Mouse (Mus musculus) stomach, embryonic 16.5 days (tissue): ENCODE results near the gene Clp1. TPM values are rescaled to one million over a fixed set of nuclear protein-coding genes. Genes with fewer than 3 reads are reported as not detected.

Experiments used
- ATAC-seq: fragments of 200-750 bp; cut with Nextera tagmentation; 2 replicates; pipeline ENCODE4 v1.8.0; 2017; ENCODE audit warnings: moderate number of reproducible peaks, moderate TSS enrichment; ENCODE audit not compliant: insufficient read depth, low FRiP score
- H3K27ac ChIP-seq: fragments of 300-500 bp; sonication (generic); 2 replicates; pipeline ENCODE4 v1.5.1; 2014; ENCODE audit warnings: low read length
- H3K27me3 ChIP-seq: fragments of 300-500 bp; sonication (generic); 2 replicates; pipeline ENCODE4 v1.6.1; 2014; ENCODE audit warnings: low read length, control low read depth, mixed read lengths; ENCODE audit not compliant: control insufficient read depth, insufficient read depth
- H3K36me3 ChIP-seq: fragments of 300-500 bp; sonication (generic); 2 replicates; pipeline ENCODE4 v1.6.1; 2014; ENCODE audit warnings: low read length; ENCODE audit not compliant: control insufficient read depth, insufficient read depth
- H3K4me1 ChIP-seq: fragments of 300-500 bp; sonication (generic); 2 replicates; pipeline ENCODE4 v1.6.1; 2014; ENCODE audit warnings: low read length, control low read depth, mixed read lengths; ENCODE audit not compliant: control insufficient read depth, insufficient read depth
- H3K4me2 ChIP-seq: fragments of 300-500 bp; sonication (generic); 2 replicates; pipeline ENCODE4 v1.6.1; 2014; ENCODE audit warnings: low read depth, low read length, mixed read lengths
- H3K4me3 ChIP-seq: fragments of 300-500 bp; sonication (generic); replicated peaks from 2 replicates; pipeline ENCODE4 v1.5.1; 2014; ENCODE audit warnings: mild to moderate bottlenecking, low read length
- H3K9ac ChIP-seq: fragments of 300-500 bp; sonication (generic); 2 replicates; pipeline ENCODE4 v1.6.1; 2014; ENCODE audit warnings: low read length
- H3K9me3 ChIP-seq: fragments of 300-500 bp; sonication (generic); replicated peaks from 2 replicates; pipeline ENCODE4 v1.6.1; 2016; ENCODE audit warnings: low read length, control low read depth; ENCODE audit not compliant: control insufficient read depth
- WGBS: fragments of 180-500 bp; shearing (Covaris S2); extraction: QIAGEN DNeasy Blood & Tissue Kit; methylation state at CpG from one replicate; pipeline ENCODE4 v1.1.7; 2014; 5-methylcytosine and 5-hydroxymethylcytosine counted together
- polyA plus RNA-seq: library from polyadenylated mRNA; unstranded; fragments of >200 nt; fragmentation: Nextera tagmentation; extraction: Ambion mirVana; gene quantifications from 2 replicates; pipeline ENCODE4 v1.2.1, GENCODE M21; 2015

Clp1 gene
- polyA plus RNA-seq, 1 experiment from 2014 or later, result 28.4 TPM

DNA sequence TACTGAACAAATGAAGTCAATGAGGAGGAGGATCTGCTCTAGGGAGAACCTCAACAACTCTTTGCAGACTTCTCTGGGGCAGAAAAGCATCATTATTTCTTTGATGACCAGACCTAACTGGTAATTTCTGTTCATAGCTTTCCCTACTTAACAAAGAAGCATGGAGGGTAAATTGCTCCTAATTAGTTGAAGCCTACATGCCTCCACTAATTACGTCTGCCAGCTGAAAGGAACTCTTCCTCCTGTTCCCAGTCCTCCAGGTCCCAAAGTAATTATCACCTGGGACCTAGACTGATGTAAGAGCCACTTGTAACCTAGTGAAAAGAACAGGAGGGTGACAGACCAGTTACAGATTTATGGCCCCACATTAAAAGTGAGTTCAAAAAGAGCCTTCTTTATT, 19.6 kb downstream of the Clp1 start:
- no peak overlapping the region for H3K4me2 ChIP-seq
- 84% methylated on average over 1 of the region's 1 CpGs for WGBS
- peaks cover 9% of the 10 kb centered on the region; the same call in 1 of the 2 replicates for H3K4me1 ChIP-seq
- no peaks in the 10 kb centered on the region for H3K9me3 ChIP-seq
- H3K9ac ChIP-seq, result no peak overlapping the region
- no peaks in the 10 kb centered on the region for H3K36me3 ChIP-seq
- no peak for ATAC-seq
- no peak overlapping the region for H3K4me3 ChIP-seq
- H3K27ac ChIP-seq, result no peak overlapping the region
- no peaks in the 10 kb centered on the region for H3K27me3 ChIP-seq

DNA sequence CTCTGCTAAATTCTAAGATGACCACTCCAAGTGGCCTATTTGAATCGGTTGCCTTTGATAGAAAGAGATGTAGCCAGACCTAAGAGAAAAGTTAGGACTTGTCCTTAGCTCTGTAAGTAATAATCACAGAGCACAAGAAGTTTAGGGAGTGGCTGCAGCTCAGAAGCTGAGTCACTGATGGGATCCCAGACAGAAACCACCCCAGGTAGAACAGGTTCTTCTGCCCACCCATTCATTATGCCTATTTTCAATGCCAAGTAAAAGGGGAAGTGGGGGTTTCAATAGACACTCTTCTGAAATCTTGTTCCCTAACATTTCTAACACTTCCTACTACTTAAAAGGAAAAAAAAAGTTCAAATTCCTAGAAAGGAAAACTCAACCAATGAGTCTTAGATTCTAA, 21.9 kb downstream of the Clp1 start:
- peak overlapping the region; percentile 86 for H3K27ac ChIP-seq
- peak; percentile 64; the same call in 1 of the 2 replicates for ATAC-seq
- H3K36me3 ChIP-seq, result no peaks in the 10 kb centered on the region

DNA sequence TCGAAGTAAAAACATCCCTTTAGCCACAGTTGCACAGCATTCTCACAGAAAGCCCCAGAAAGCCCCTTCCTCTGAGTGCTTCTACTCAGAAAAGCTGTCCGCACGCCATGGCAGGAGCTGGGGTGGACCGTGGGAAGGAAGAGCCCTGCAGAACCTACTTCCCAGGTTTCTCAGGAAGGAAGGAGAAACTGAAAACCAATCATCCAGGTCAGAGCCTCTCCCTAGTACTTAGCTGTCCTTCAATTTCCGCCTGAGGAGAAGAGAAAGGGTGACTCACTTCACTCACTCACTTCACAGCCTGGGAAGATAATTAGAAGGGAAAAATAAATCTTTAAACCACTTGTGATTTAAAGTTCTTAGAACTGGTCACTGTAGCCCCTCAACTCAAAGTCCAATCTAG, 22.8 kb downstream of the Clp1 start:
- ATAC-seq, result no peak
- H3K9ac ChIP-seq, result no peak overlapping the region
- H3K4me2 ChIP-seq, result peak overlapping the region; percentile 25; the same call in 1 of the 2 replicates
- WGBS, result 74% methylated on average over 5 of the region's 5 CpGs
- H3K36me3 ChIP-seq, result no peaks in the 10 kb centered on the region
- no peaks in the 10 kb centered on the region for H3K27me3 ChIP-seq
- H3K27ac ChIP-seq, result peak overlapping the region; percentile 86
- H3K4me1 ChIP-seq, result 0 out of 2 replicates have a peak, but pooled peaks cover 4% of the 10 kb centered on the region
- H3K9me3 ChIP-seq, result no peaks in the 10 kb centered on the region
- no peak overlapping the region for H3K4me3 ChIP-seq

More for the DNA sequence above, 21.9 kb downstream of the Clp1 start:
- 81% methylated on average over 1 of the region's 1 CpGs for WGBS
- Histone ChIP-seq H3K4me3 (no peak overlapping the region), H3K4me1 (0 out of 2 replicates have a peak, but pooled peaks cover 4% of the 10 kb centered on the region), H3K27me3 (no peaks in the 10 kb centered on the region), H3K4me2 (peak overlapping the region; percentile 25; the same call in 1 of the 2 replicates), H3K9me3 (no peaks in the 10 kb centered on the region), H3K9ac (no peak overlapping the region)

DNA sequence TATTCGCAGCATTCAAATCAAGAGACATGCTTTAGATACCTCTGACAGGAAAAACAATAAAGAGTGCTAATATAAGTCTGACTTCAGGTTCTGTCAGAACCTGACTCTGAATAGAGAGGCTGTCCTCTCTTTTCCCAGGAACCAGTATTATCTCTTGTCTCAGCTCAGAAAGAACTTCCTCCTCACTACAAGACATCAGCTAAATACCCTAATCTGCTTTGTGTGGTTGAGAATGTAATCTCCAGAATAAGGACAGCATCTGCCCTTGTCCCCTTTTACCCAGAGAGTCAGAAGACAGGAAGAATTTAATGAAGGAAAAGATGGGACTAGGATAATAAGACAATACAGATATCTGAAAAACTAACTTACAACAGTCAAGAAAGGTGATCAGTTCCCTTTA, 23.7 kb downstream of the Clp1 start:
- Histone ChIP-seq H3K27me3 (no peaks in the 10 kb centered on the region), H3K4me2 (no peak overlapping the region), H3K4me1 (0 out of 2 replicates have a peak, but pooled peaks cover 4% of the 10 kb centered on the region), H3K27ac (no peak overlapping the region), H3K4me3 (no peak overlapping the region), H3K36me3 (no peaks in the 10 kb centered on the region), H3K9me3 (no peaks in the 10 kb centered on the region), H3K9ac (no peak overlapping the region)
- 89% methylated on average over 1 of the region's 1 CpGs for WGBS
- no peak for ATAC-seq

DNA sequence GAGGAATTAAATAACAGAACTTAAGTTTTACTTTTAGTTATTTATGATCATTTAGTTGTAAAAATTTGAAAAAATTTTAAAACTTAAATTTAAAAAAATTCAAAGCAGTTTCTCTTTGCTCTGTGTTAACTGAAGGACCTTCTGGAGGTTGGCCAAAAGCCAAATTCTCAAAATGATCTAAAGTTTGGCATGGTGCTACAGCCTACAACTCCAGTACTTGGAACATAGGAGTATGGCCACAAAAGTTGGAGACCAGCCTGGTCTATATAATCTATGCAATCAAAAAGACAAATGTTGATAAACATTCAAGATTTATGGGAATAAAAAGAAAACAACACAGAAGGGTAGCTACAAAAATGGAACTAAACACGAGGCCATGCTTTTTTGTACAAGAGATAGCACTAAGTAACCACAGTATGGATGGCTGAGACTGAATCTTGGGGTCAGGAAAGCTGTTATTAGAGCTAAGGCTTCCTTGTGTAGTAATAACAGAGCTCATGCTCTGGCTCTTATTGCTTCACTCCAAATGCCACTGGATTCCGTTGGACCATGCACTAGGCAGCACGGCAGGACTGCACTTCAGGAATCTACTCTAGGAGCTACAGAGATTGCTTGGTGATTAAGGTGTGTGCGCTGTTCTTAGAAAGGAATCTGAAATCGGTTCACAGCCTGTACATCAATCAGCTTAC, 32.0 kb downstream of the Clp1 start:
- H3K9me3 ChIP-seq, result no peaks in the 10 kb centered on the region
- WGBS, result 69% methylated on average over 5 of the region's 5 CpGs
- no peak overlapping the region for H3K9ac ChIP-seq
- no peak overlapping the region for H3K27ac ChIP-seq
- no peaks in the 10 kb centered on the region for H3K4me1 ChIP-seq
- H3K36me3 ChIP-seq, result peaks cover 9% of the 10 kb centered on the region
- ATAC-seq, result peak; percentile 77; the same call in 1 of the 2 replicates
- H3K4me3 ChIP-seq, result no peak overlapping the region
- no peak overlapping the region for H3K4me2 ChIP-seq
- no peaks in the 10 kb centered on the region for H3K27me3 ChIP-seq

DNA sequence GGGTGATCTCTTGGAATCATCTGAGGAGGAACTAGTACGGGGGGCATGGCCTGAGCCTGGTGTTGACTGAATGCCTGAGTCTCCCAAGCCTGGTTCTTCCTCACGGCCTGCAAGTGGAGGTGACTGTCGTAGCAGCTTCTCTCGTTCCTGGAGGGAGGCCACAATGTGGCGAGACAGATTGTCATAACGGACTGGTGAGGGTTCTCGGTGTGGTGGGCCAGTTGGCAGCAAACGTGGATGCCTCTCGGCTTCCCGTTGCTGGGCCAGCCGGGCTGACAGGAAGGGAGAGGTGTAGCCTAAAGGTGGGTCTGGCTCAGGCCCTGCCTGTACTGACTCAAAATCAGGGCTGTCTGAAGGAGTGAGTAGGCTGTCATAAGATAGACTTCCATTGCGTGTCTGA, 37.1 kb downstream of the Clp1 start:
- Histone ChIP-seq H3K9me3 (no peaks in the 10 kb centered on the region), H3K27me3 (no peaks in the 10 kb centered on the region), H3K36me3 (peaks cover 40% of the 10 kb centered on the region), H3K4me1 (no peaks in the 10 kb centered on the region), H3K4me2 (no peak overlapping the region), H3K9ac (no peak overlapping the region), H3K4me3 (no peak overlapping the region), H3K27ac (no peak overlapping the region)
- no peak for ATAC-seq
- WGBS, result 88% methylated on average over 12 of the region's 12 CpGs

DNA sequence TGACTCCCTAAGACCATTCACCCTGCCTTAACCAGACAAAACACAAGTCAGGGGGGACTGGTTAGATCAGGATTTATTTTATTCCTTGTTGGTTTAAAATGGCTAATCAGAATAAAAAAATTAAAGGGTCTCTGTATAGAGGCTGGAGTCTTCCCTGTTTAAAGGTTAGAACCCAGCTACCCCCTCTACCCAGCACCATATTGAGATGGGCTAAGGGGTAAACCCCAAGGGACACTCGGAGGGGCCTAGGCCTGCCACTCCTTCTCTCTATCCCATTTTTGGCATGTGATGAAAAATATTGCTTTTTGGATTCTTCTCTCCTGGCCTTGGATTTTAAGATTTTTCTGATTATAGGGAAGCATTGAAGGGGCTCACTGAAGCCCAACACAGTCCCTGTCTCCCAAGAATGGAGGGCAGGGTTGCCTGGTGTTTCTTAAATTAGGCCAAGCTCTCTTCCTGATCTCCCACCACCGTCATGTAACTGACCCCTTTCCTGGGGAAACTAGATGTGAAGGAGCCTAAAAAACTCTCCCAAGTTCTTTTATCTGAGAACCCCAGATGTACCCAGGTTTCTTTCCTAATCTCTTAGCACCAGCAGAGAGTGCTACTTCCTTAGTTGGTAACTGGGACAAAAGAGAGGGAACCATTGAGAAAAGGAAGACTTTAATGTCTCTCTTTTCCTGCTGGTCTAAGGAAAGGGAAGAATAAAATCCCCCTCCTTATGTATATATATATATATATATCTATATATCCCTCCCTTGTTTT, 38.9 kb downstream of the Clp1 start:
- Histone ChIP-seq H3K9ac (no peak overlapping the region), H3K4me1 (no peaks in the 10 kb centered on the region), H3K27ac (no peak overlapping the region), H3K27me3 (no peaks in the 10 kb centered on the region), H3K4me3 (no peak overlapping the region), H3K36me3 (peaks cover 40% of the 10 kb centered on the region), H3K9me3 (no peaks in the 10 kb centered on the region), H3K4me2 (no peak overlapping the region)
- ATAC-seq, result no peak
- WGBS, result 80% methylated on average over 2 of the region's 2 CpGs

DNA sequence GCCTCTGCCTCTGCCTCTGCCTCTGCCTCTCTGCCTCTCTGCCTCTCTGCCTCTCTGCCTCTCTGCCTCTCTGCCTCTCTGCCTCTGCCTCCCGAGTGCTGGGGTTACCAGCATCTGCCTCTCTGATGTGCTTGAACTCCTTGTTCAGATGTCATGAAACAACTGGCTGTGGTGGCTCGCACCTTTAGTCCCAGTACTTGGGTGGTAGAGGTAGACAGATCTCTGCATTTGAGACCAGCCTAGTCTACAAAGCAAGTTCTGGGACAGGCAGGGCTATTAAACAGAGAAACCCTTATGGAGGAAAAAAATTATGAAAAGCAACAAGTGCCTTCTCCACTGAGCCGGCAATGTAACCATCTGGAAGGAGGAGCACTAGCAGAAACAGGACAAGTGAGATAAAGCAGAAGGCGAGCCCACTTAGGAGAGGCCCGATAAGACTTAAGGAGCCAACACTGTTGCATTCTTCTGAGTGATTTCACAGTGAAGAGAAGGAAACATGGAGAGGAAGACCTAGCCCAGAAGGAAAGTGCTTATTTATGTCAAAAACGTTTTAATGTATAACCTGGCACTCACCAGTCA, 44.5 kb downstream of the Clp1 start:
- no peak overlapping the region for H3K4me2 ChIP-seq
- peaks cover 15% of the 10 kb centered on the region; the same call in 1 of the 2 replicates for H3K36me3 ChIP-seq
- 67% methylated on average over 6 of the region's 6 CpGs for WGBS
- no peak overlapping the region for H3K27ac ChIP-seq
- no peaks in the 10 kb centered on the region for H3K9me3 ChIP-seq
- H3K4me1 ChIP-seq, result peaks cover 6% of the 10 kb centered on the region
- H3K27me3 ChIP-seq, result no peaks in the 10 kb centered on the region
- no peak overlapping the region for H3K9ac ChIP-seq
- ATAC-seq, result no peak
- no peak overlapping the region for H3K4me3 ChIP-seq

DNA sequence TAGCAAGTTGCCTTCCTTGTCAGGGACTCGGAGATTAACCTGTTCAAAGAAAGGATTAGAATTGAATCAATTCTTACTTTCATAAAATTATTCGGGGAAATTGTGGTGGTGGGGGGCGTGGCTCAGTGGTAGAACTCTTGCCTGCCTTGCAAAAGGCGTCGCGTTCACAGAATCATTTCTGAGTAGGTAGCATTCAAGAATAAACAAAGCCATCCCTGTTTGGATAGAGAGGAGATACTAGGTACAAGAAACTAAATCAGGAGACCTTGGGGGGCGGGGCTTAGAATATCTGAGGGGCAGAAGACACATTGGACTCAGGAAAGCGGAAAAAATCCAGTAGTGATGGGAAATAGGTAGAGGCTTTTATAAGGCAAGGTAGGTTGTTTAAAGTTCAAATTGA, 48.1 kb downstream of the Clp1 start, which contains the start of gene Tmx2:
Gene Tmx2, minus strand, starts transcription at position 125 of the 400 bp plus-strand sequence.
- WGBS, result 13% methylated on average over 8 of the region's 8 CpGs
- Histone ChIP-seq H3K4me1 (peaks cover 14% of the 10 kb centered on the region), H3K27ac (peak within 1 kb of the TSS; percentile 82), H3K36me3 (peaks cover 6% of the 10 kb centered on the region; the same call in 1 of the 2 replicates), H3K9me3 (no peaks in the 10 kb centered on the region), H3K4me2 (peak within 1 kb of the TSS; percentile 95), H3K4me3 (peak within 1 kb of the TSS; percentile 100), H3K27me3 (no peaks in the 10 kb centered on the region), H3K9ac (peak within 1 kb of the TSS; percentile 95)
- ATAC-seq, result no peak
